In the genomic region with DNA sequence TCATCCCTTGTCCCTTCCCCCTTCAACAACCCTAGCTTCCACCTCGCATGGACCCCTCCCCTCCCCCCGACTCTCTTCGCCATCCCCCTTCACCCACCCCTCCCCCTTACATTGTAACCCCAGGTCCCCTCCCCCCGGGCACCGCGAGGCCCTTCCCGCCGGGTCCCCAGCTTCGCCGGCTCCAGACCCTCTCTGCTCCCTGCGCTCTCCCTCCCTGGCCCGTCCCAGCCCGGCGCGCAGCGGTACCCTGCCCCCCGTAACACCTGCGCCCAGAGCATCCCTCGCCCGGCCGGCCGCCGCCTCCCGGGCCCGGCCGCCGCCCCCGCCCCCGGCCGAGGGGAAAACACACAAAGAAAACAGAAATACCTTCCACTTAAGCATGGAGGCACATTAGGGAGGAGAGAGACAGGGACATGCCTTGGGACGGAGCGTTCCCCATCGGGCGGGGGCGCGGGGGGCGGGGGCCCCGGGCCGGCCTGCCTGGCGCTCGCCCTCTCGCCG, we compare ENCODE assay signal across 8 mouse cellular contexts. TPM values are rescaled to one million over a fixed set of nuclear protein-coding genes. Genes with fewer than 3 reads are reported as not detected.
A peak's percentile ranks its signal among the peaks of the same experiment; 100 is the strongest.
DNase-seq lines count a peak whose midpoint lies in the region; ATAC-seq and TF ChIP-seq lines count a peak whose summit lies in the region.

No protein-coding gene starts in this region.

- H3K36me3 ChIP-seq in heart, embryonic 15.5 days, result no peaks in the 10 kb centered on the region
- no peaks in the 10 kb centered on the region for H3K36me3 ChIP-seq in ES-Bruce4 (ENCODE audit: control insufficient read depth, insufficient read depth, low read length, poor library complexity, severe bottlenecking)
- no peaks in the 10 kb centered on the region for H3K36me3 ChIP-seq in embryonic facial prominence, embryonic 15.5 days
- no peaks in the 10 kb centered on the region for H3K36me3 ChIP-seq in liver, embryonic 12.5 days

- H3K27me3 ChIP-seq in heart, embryonic 15.5 days, result peaks cover 98% of the 10 kb centered on the region
- H3K27me3 ChIP-seq in ES-Bruce4 (ENCODE audit: control insufficient read depth, insufficient read depth, low read length, poor library complexity, severe bottlenecking), result no peaks in the 10 kb centered on the region
- H3K27me3 ChIP-seq in embryonic facial prominence, embryonic 15.5 days, result peaks cover 48% of the 10 kb centered on the region
- H3K27me3 ChIP-seq in liver, embryonic 12.5 days (replicated peaks), result peaks cover 100% of the 10 kb centered on the region

- H3K9ac ChIP-seq in heart, embryonic 15.5 days, result peak overlapping the region; percentile 53
- peak overlapping the region; percentile 89 for H3K9ac ChIP-seq in ES-Bruce4 (ENCODE audit: low read depth, poor library complexity, severe bottlenecking)
- H3K9ac ChIP-seq in embryonic facial prominence, embryonic 15.5 days, result peak overlapping the region; percentile 16
- H3K9ac ChIP-seq in liver, embryonic 12.5 days, result peak overlapping the region; percentile 41; the same call in 1 of the 2 replicates

- peak overlapping the region; percentile 100 for H3K4me2 ChIP-seq in heart, embryonic 15.5 days
- H3K4me2 ChIP-seq in embryonic facial prominence, embryonic 15.5 days (replicated peaks), result peak overlapping the region; percentile 98
- peak overlapping the region; percentile 93 for H3K4me2 ChIP-seq in liver, embryonic 12.5 days

- under 1% methylated on average over 39 of the region's 43 CpGs for WGBS in heart, embryonic 15.5 days
- WGBS in embryonic facial prominence, embryonic 15.5 days, result under 1% methylated on average over 43 of the region's 43 CpGs
- under 1% methylated on average over 40 of the region's 43 CpGs for WGBS in liver, embryonic 12.5 days (ENCODE audit: insufficient replicate concordance)

- H3K27ac ChIP-seq in heart, embryonic 15.5 days, result no peak overlapping the region
- no peak overlapping the region for H3K27ac ChIP-seq in ES-Bruce4 (ENCODE audit: insufficient read depth, low read length)
- peak overlapping the region; percentile 39; the same call in 1 of the 2 replicates for H3K27ac ChIP-seq in embryonic facial prominence, embryonic 15.5 days (replicated peaks)
- no peak overlapping the region for H3K27ac ChIP-seq in liver, embryonic 12.5 days

- H3K4me1 ChIP-seq in heart, embryonic 15.5 days (replicated peaks), result peaks cover 29% of the 10 kb centered on the region
- peaks cover 6% of the 10 kb centered on the region for H3K4me1 ChIP-seq in ES-Bruce4 (ENCODE audit: control insufficient read depth, insufficient read depth, low read length)
- peaks cover 73% of the 10 kb centered on the region for H3K4me1 ChIP-seq in embryonic facial prominence, embryonic 15.5 days
- peaks cover 20% of the 10 kb centered on the region for H3K4me1 ChIP-seq in liver, embryonic 12.5 days

- no peak for TF ChIP-seq EP300 in ES-Bruce4 (IDR thresholded peaks at IDR 0.05; ENCODE audit: insufficient read depth, low read depth, low read length)

- TF ChIP-seq POLR2A in ES-Bruce4 (IDR thresholded peaks at IDR 0.05; ENCODE audit: insufficient read depth, low read length), result no peak

- no peak for DNase-seq in heart, postnatal 10 days
- DNase-seq in thymus, postnatal 36 days, result peak; percentile 8 to 28
- no peak for DNase-seq in layer of hippocampus, adult 8-10 months (ENCODE audit: low spot score in 2 of 2)
- no peak for DNase-seq in gastrocnemius, postnatal 4 days (ENCODE audit: low spot score in 2 of 2)

- intact Hi-C loops in heart, postnatal 10 days (cut with DNase I), result loop anchor here (5.0 kb wide), 2 partner anchors 42 to 43 kb away; no protein-coding TSS in a partner anchor

- TF ChIP-seq CTCF in ES-Bruce4 (IDR thresholded peaks at IDR 0.05; ENCODE audit: low read depth, low read length), result no peak

- peak; percentile 19; the same call in 1 of the 2 replicates for ATAC-seq in heart, embryonic 15.5 days (replicated peaks; ENCODE audit: insufficient number of reproducible peaks, insufficient read depth, low FRiP score, low read depth)
- ATAC-seq in embryonic facial prominence, embryonic 15.5 days (ENCODE audit: insufficient number of reproducible peaks, low FRiP score, low TSS enrichment, low read depth), result no peak
- no peak for ATAC-seq in liver, embryonic 12.5 days

- peak overlapping the region; percentile 75 for H3K4me3 ChIP-seq in heart, embryonic 15.5 days
- H3K4me3 ChIP-seq in ES-Bruce4 (ENCODE audit: low read depth, low read length), result peak overlapping the region; percentile 70
- peak overlapping the region; percentile 60 for H3K4me3 ChIP-seq in embryonic facial prominence, embryonic 15.5 days (replicated peaks)
- H3K4me3 ChIP-seq in liver, embryonic 12.5 days, result peak overlapping the region; percentile 61

- no peaks in the 10 kb centered on the region for H3K9me3 ChIP-seq in heart, embryonic 15.5 days (replicated peaks)
- no peaks in the 10 kb centered on the region for H3K9me3 ChIP-seq in ES-Bruce4 (replicated peaks; ENCODE audit: control insufficient read depth, insufficient read depth, low read length, poor library complexity, severe bottlenecking)
- H3K9me3 ChIP-seq in embryonic facial prominence, embryonic 15.5 days (replicated peaks), result no peaks in the 10 kb centered on the region
- no peaks in the 10 kb centered on the region for H3K9me3 ChIP-seq in liver, embryonic 12.5 days (replicated peaks)

RNA-seq across cellular contexts. Expression of a gene that starts 1.4 kb away (rescaled TPM):
- 0.06 and 0.15 TPM in 2 replicates for polyA plus RNA-seq in heart, embryonic 15.5 days (2015; fragmentation: Nextera tagmentation; extraction: Ambion mirVana)
- under 1 TPM; 0.19 to 0.20 TPM for total RNA-seq in heart, postnatal 10 days (2021)
- polyA plus RNA-seq in ES-Bruce4 (2011; ENCODE audit: insufficient read depth, insufficient read length, low read depth, missing spikeins), result 7.7 and 8.3 TPM in 2 replicates
- polyA plus RNA-seq in embryonic facial prominence, embryonic 15.5 days (2015; fragmentation: Nextera tagmentation; extraction: Ambion mirVana), result 2.0 and 2.2 TPM in 2 replicates
- polyA plus RNA-seq in liver, embryonic 12.5 days (2016; fragmentation: Nextera tagmentation; extraction: Ambion mirVana), result 0.01 and 0.10 TPM in 2 replicates
- 100 to 1,000 TPM; 212 to 220 (median 217) TPM for total RNA-seq in layer of hippocampus, adult 8-10 months (2022)
- total RNA-seq in gastrocnemius, postnatal 4 days (2021), result 1 to 10 TPM; 1.3 to 1.7 TPM

RNA-seq across cellular contexts. Expression of a gene that starts 54.9 kb away (rescaled TPM):
- polyA plus RNA-seq in heart, embryonic 15.5 days (2015; fragmentation: Nextera tagmentation; extraction: Ambion mirVana), result 0.71 and 1.1 TPM in 2 replicates
- 1 to 10 TPM in 1 of 2 experiments, under 1 TPM in 1; 0.57 to 1.0 TPM for total RNA-seq in heart, postnatal 10 days (2021)
- 39.3 and 44.1 TPM in 2 replicates for polyA plus RNA-seq in ES-Bruce4 (2011; ENCODE audit: insufficient read depth, insufficient read length, low read depth, missing spikeins)
- 3.7 and 4.3 TPM in 2 replicates for polyA plus RNA-seq in embryonic facial prominence, embryonic 15.5 days (2015; fragmentation: Nextera tagmentation; extraction: Ambion mirVana)
- 3.6 and 4.1 TPM in 2 replicates for polyA plus RNA-seq in liver, embryonic 12.5 days (2016; fragmentation: Nextera tagmentation; extraction: Ambion mirVana)
- 10 to 100 TPM; 28.9 to 38.6 (median 33.9) TPM for total RNA-seq in layer of hippocampus, adult 8-10 months (2022)
- total RNA-seq in gastrocnemius, postnatal 4 days (2021), result under 1 TPM; 0.47 to 0.76 TPM

Comparison
In these comparisons a context has a peak if more than half of its experiments do, and no peak if none do; other contexts are left out.
1. H3K9ac ChIP-seq: peak in every context shown above with its lines; median percentile 89 in ES-Bruce4; 53 in heart, embryonic 15.5 days; 41 in liver, embryonic 12.5 days; 16 in embryonic facial prominence, embryonic 15.5 days.
2. DNase-seq: peak in thymus, postnatal 36 days (2 of 2); none in heart, postnatal 10 days (0 of 2), layer of hippocampus, adult 8-10 months (0 of 2) and gastrocnemius, postnatal 4 days (0 of 2).
3. Peak in every context shown above with its lines, with median percentiles within 50 percentile points of each other: H3K4me2 ChIP-seq and H3K4me3 ChIP-seq.